Mouse (Mus musculus) thymus, adult 2 months (tissue): Measurements from ENCODE around the gene Mlxipl.

Source experiments
- CTCF ChIP-seq: fragments of 200-500 bp; IDR thresholded peaks from 2 replicates; pipeline ENCODE4 v1.5.1; 2012; ENCODE audit warnings: mild to moderate bottlenecking, control low read depth, low read length, moderate library complexity, borderline replicate concordance; ENCODE audit not compliant: control insufficient read depth, poor library complexity, insufficient read depth; ENCODE audit errors: extremely low read depth
- POLR2A ChIP-seq: fragments of 200-500 bp; IDR thresholded peaks from 2 replicates; pipeline ENCODE4 v1.6.1; 2012; ENCODE audit warnings: mild to moderate bottlenecking, low read length, control low read depth, moderate library complexity; ENCODE audit not compliant: control insufficient read depth, poor library complexity, insufficient read depth; ENCODE audit errors: extremely low read depth

DNA sequence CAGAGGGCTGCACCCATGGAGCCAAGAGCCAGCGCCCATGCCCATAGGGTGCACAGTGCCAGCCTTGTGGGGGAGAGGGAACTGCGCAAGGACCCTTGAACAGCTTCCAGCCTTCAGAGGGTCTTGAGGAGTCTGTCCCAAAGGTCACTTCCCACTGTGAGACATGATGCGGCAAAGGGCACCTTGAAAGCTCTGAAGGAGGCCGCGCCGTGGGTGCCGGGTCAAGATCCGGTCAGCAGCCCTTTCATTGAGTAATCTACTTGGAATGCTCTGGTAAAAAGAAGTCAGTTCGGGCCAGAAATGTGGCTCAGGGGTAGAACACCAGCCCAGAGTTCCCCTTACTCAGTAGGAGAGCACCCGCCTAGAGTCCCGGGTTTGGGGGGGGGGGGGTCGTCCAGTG is 24.1 kb downstream of the Mlxipl start:
- TF ChIP-seq CTCF (no peak), POLR2A (no peak)
